Mouse (Mus musculus) ES-Bruce4 (cell line): ENCODE data around the gene Slc25a36.

ENCODE experiments used
- CTCF ChIP-seq: IDR thresholded peaks from one replicate; pipeline ENCODE4 v1.8.1; 2011; ENCODE audit warnings: low read depth, low read length
- EP300 ChIP-seq: IDR thresholded peaks from 2 replicates; pipeline ENCODE4 v1.6.1; 2011; ENCODE audit warnings: low read depth, low read length; ENCODE audit not compliant: insufficient read depth
- POLR2A ChIP-seq: IDR thresholded peaks from one replicate; pipeline ENCODE4 v1.8.1; 2011; ENCODE audit warnings: low read length; ENCODE audit not compliant: insufficient read depth

DNA sequence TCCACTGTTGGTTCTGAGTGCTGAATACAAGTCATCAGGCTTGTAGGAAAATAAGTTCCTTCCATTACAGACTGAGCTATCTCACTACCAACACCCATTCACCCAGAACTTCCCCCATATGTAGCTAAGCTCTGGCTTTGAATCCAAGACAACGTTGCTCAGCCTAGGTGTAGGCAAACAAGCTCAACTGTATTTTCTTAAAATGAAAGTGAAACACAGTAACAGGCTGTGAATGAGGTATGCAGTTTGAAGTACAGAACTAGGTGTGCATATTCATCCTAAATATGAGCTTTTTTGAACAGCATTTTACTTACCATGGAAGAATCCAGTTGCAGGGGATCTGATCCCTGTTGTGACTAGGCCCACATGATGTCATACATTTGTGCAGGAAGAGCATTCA lies 14.8 kb downstream of the Slc25a36 start:
- TF ChIP-seq POLR2A, result no peak
- TF ChIP-seq CTCF, result no peak
- TF ChIP-seq EP300, result no peak
